Mouse (Mus musculus): ENCODE results near the gene Pigz. TPM values are rescaled to one million over a fixed set of nuclear protein-coding genes. Genes with fewer than 3 reads are reported as not detected.

Gene Pigz
- polyA plus RNA-seq, 1 experiment, result 4.8 TPM

GRCm38 (mm10) chr16:31926547-31927182 lies 7.0 kb upstream of the Pigz start:
- Histone ChIP-seq H3K4me3 (replicated peaks; ENCODE audit: extremely low read depth, low read depth, low read length) (no peak overlapping the region), H3K4me1 (ENCODE audit: control insufficient read depth, insufficient read depth, low read length) (no peaks in the 10 kb centered on the region)
- 77% methylated on average over 13 of the region's 13 CpGs for WGBS
- DNase-seq, result no peak
- TF ChIP-seq CTCF (IDR thresholded peaks at IDR 0.05; ENCODE audit: insufficient read depth, low read length) (no peak), POLR2A (IDR thresholded peaks at IDR 0.05; ENCODE audit: borderline replicate concordance, extremely low read depth, low read depth, low read length) (no peak)

DNA sequence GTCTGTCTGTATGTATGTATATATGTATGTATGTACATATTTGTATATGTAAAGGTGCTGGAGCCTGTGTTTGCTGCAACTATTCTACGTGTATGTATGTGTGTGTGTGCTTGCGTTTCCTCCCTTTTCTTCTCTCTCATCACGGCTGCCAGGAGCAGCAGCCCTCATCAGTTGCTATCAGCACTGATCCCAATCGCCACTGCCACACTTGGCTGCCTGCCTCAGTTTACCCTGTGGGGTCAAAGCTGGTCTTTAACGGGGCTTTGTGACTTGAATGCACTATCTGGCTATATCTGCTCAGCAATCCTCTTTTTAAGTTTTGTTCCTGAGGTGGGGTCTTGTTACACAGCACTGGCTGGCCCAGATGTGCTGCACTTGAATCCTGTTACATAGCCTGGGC lies 6.2 kb upstream of the Pigz start:
- no peaks in the 10 kb centered on the region for H3K4me1 ChIP-seq (ENCODE audit: control insufficient read depth, insufficient read depth, low read length)
- no peak overlapping the region for H3K4me3 ChIP-seq (replicated peaks; ENCODE audit: extremely low read depth, low read depth, low read length)
- TF ChIP-seq POLR2A (IDR thresholded peaks at IDR 0.05; ENCODE audit: borderline replicate concordance, extremely low read depth, low read depth, low read length), result no peak
- no peak for TF ChIP-seq CTCF (IDR thresholded peaks at IDR 0.05; ENCODE audit: insufficient read depth, low read length)
- 81% methylated on average over 5 of the region's 5 CpGs for WGBS
- DNase-seq, result no peak

DNA sequence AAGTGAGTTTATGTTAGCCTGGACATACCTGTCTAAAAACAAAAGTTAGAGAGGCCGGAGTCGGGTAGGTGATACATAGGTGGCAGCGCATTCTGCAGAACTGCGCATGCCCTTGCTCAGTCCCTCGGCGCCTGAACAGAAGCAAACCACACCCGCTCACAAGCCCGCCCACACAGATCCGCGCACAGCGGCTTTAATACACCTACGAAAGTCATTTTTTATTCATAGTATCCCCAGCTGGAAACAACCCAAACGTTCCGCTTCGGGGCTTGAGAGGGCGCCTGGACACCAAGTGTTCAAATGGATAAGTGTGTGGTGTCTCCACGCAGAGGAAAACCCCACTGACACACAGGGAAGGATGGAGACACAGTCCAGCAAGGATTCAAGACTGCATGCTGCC lies 2.3 kb upstream of the Pigz start:
- WGBS, result 72% methylated on average over 17 of the region's 17 CpGs
- TF ChIP-seq CTCF (IDR thresholded peaks at IDR 0.05; ENCODE audit: insufficient read depth, low read length), result no peak
- no peak for TF ChIP-seq POLR2A (IDR thresholded peaks at IDR 0.05; ENCODE audit: borderline replicate concordance, extremely low read depth, low read depth, low read length)
- Histone ChIP-seq H3K4me1 (ENCODE audit: control insufficient read depth, insufficient read depth, low read length) (peaks cover 3% of the 10 kb centered on the region), H3K4me3 (replicated peaks; ENCODE audit: extremely low read depth, low read depth, low read length) (no peak overlapping the region)
- no peak for DNase-seq

- Histone ChIP-seq H3K4me3 (replicated peaks; ENCODE audit: extremely low read depth, low read depth, low read length) (no peak overlapping the region), H3K4me1 (ENCODE audit: control insufficient read depth, insufficient read depth, low read length) (peaks cover 3% of the 10 kb centered on the region)
- DNase-seq, result no peak
- TF ChIP-seq CTCF (IDR thresholded peaks at IDR 0.05; ENCODE audit: insufficient read depth, low read length), result no peak
- TF ChIP-seq POLR2A (IDR thresholded peaks at IDR 0.05; ENCODE audit: borderline replicate concordance, extremely low read depth, low read depth, low read length), result no peak
- WGBS, result 67% methylated on average over 5 of the region's 5 CpGs
Observed at GRCm38 (mm10) chr16:31932255-31932654, 1.4 kb upstream of the Pigz start.

GRCm38 (mm10) chr16:31932840-31933697 lies 582 bp upstream of the Pigz start:
- WGBS, result 1% methylated on average over 50 of the region's 50 CpGs
- peaks cover 3% of the 10 kb centered on the region for H3K4me1 ChIP-seq (ENCODE audit: control insufficient read depth, insufficient read depth, low read length)
- TF ChIP-seq POLR2A (IDR thresholded peaks at IDR 0.05; ENCODE audit: borderline replicate concordance, extremely low read depth, low read depth, low read length) (no peak; the same call in 1 of the 2 replicates), CTCF (IDR thresholded peaks at IDR 0.05; ENCODE audit: insufficient read depth, low read length) (peak; percentile 72)
- H3K4me3 ChIP-seq (replicated peaks; ENCODE audit: extremely low read depth, low read depth, low read length), result peak overlapping the region; percentile 65
- DNase-seq, result peak; percentile 73

DNA sequence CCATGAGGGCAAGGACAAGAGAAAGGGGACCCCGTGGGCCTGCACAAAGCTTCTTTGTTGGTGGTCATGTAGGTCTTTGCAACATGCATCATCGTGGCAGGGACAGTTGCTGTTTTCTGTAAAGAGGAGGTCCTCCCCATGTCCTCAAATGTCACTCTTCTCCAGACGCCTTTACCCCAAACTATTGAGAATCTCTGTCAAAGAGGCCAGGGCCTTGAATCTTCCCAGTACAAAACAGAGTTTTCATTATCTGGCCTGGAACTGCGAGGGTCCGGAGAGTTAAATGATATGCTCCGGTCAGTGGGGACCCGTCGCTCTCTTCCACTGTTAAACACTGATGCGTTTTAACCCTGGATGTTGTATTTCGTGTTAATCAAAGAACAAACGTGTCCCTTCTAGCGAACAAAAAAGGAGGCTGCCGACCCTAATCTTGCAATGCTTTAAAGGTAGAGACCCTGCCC lies 929 bp downstream of the Pigz start:
- H3K4me3 ChIP-seq (replicated peaks; ENCODE audit: extremely low read depth, low read depth, low read length), result no peak overlapping the region
- TF ChIP-seq CTCF (IDR thresholded peaks at IDR 0.05; ENCODE audit: insufficient read depth, low read length) (no peak), POLR2A (IDR thresholded peaks at IDR 0.05; ENCODE audit: borderline replicate concordance, extremely low read depth, low read depth, low read length) (no peak)
- peaks cover 3% of the 10 kb centered on the region for H3K4me1 ChIP-seq (ENCODE audit: control insufficient read depth, insufficient read depth, low read length)
- no peak for DNase-seq
- 40% methylated on average over 13 of the region's 13 CpGs for WGBS

DNA sequence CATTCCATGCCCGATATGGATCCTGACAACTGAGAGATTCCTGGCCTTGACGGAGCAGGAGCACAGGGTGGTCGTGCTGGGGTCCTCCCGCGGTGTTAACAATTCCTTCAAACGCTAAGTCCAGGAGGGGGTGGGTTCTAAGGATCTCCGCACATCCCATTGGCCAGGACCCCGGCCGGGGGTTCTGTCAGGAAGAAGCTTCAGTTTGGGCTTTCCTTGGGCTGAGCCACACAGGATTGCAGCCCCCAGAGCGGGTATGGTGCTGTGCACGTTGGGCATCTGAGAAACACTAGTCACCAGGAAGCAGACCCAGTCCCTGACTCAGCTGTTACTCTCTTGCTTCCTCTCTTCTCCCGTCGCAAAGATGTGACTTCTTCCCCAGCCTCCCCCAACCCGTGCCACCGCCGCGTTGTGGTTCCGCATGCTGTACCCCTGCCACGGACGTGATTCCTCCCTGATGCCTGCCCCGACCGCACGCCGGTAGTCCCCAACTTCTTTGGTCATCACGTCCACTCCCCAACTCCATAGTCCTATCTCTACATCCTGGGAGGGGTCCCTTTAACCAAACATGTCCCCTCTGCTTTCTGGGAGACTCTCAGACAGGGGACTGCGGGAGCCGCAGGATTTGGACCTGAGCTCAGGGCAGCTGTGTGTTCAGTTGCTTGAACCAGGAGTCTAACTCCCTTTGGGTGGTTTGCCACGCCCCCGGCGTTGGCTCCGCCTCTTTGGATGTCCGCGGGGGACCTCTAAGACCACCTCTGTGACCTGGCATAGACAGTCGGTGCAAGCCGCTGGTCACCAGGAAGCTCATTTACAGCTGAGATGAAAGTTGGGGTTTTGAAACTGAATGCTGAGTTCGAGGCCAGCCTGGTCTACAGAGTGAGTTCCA lies 1.7 kb downstream of the Pigz start:
- Histone ChIP-seq H3K4me3 (replicated peaks; ENCODE audit: extremely low read depth, low read depth, low read length) (no peak overlapping the region), H3K4me1 (ENCODE audit: control insufficient read depth, insufficient read depth, low read length) (peaks cover 3% of the 10 kb centered on the region)
- TF ChIP-seq POLR2A (IDR thresholded peaks at IDR 0.05; ENCODE audit: borderline replicate concordance, extremely low read depth, low read depth, low read length), result no peak
- no peak for TF ChIP-seq CTCF (IDR thresholded peaks at IDR 0.05; ENCODE audit: insufficient read depth, low read length)
- WGBS, result 10% methylated on average over 36 of the region's 36 CpGs
- no peak for DNase-seq

- Histone ChIP-seq H3K4me1 (ENCODE audit: control insufficient read depth, insufficient read depth, low read length) (peaks cover 3% of the 10 kb centered on the region), H3K4me3 (replicated peaks; ENCODE audit: extremely low read depth, low read depth, low read length) (no peak overlapping the region)
- no peak for DNase-seq
- 83% methylated on average over 4 of the region's 4 CpGs for WGBS
- TF ChIP-seq POLR2A (IDR thresholded peaks at IDR 0.05; ENCODE audit: borderline replicate concordance, extremely low read depth, low read depth, low read length) (no peak), CTCF (IDR thresholded peaks at IDR 0.05; ENCODE audit: insufficient read depth, low read length) (no peak)
Observed at GRCm38 (mm10) chr16:31936568-31936967, 2.9 kb downstream of the Pigz start.

DNA sequence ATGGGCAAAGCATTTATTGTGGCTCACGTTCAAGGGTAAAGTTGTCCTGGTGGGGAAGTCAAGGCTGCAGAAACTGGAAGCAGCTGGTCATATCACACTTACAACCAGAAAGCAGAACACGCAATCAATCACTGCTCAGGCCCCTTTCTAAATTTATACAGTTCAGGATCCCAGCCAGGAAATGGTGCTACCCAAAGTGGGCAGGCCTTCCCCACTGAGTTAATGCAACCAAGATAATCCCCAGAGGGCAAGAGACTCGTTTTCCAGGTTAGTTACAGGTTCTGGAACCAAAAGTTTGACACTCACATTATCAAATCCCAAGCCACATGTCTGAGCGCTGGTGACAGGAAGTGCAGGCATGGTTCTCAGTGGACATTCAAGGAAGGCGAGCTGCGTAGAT lies 5.2 kb downstream of the Pigz start:
- WGBS, result 60% methylated on average over 6 of the region's 6 CpGs
- Histone ChIP-seq H3K4me3 (replicated peaks; ENCODE audit: extremely low read depth, low read depth, low read length) (no peak overlapping the region), H3K4me1 (ENCODE audit: control insufficient read depth, insufficient read depth, low read length) (no peaks in the 10 kb centered on the region)
- no peak for TF ChIP-seq CTCF (IDR thresholded peaks at IDR 0.05; ENCODE audit: insufficient read depth, low read length)
- TF ChIP-seq POLR2A (IDR thresholded peaks at IDR 0.05; ENCODE audit: borderline replicate concordance, extremely low read depth, low read depth, low read length), result no peak
- DNase-seq, result no peak

All from lung, adult 2 months (tissue).